Mouse (Mus musculus): ENCODE measurements around the gene Fbxo39.

GRCm38 (mm10) chr11:72281143-72281851, 32.9 kb upstream of the Fbxo39 start:
- TF ChIP-seq POLR2A (IDR thresholded peaks at IDR 0.05; ENCODE audit: extremely low read depth, insufficient read depth, low read length) (no peak), CTCF (IDR thresholded peaks at IDR 0.05; ENCODE audit: low read depth, low read length) (no peak)

All from liver, adult 2 months (tissue).